Mouse (Mus musculus): ENCODE results near the gene Use1.

Use1 gene

GRCm38 (mm10) chr8:71403107-71403885, 36.6 kb downstream of the Use1 start:
- in situ Hi-C loops (cut with MboI) = no loop called here

GRCm38 (mm10) chr8:71404011-71404410, 37.4 kb downstream of the Use1 start:
- in situ Hi-C loops (cut with MboI) = no loop called here

GRCm38 (mm10) chr8:71404951-71405351, 38.3 kb downstream of the Use1 start:
- in situ Hi-C loops (cut with MboI) = no loop called here

- in situ Hi-C loops (cut with MboI) = no loop called here
Observed at GRCm38 (mm10) chr8:71405401-71406098, 38.9 kb downstream of the Use1 start, which contains the start of gene Ankle1. Gene Ankle1 (plus strand): TSS chr8:71406010.

- in situ Hi-C loops (cut with MboI) = no loop called here
Observed at GRCm38 (mm10) chr8:71406099-71407015, 39.7 kb downstream of the Use1 start.

- in situ Hi-C loops (cut with MboI) = no loop called here
Observed at GRCm38 (mm10) chr8:71407441-71407840, 40.8 kb downstream of the Use1 start.

GRCm38 (mm10) chr8:71408231-71408630, 41.6 kb downstream of the Use1 start:
- in situ Hi-C loops (cut with MboI) = no loop called here

GRCm38 (mm10) chr8:71411535-71412273, 45.1 kb downstream of the Use1 start:
- in situ Hi-C loops (cut with MboI) = no loop called here

Data from mature B cell (primary cell).